Mouse (Mus musculus) intestine, postnatal 0 days (tissue): Measurements from ENCODE around the gene Slc43a3. TPM values are rescaled to one million over a fixed set of nuclear protein-coding genes. Genes with fewer than 3 reads are reported as not detected.
A peak's percentile ranks its signal among the peaks of the same experiment; 100 is the strongest.

Source experiments
- ATAC-seq: fragments of 200-750 bp; cut with Nextera tagmentation; 2 replicates; pipeline ENCODE4 v1.8.0; 2017; ENCODE audit warnings: mild to moderate bottlenecking, moderate TSS enrichment, moderate library complexity
- H3K27ac ChIP-seq: fragments of 300-500 bp; sonication (generic); 2 replicates; pipeline ENCODE4 v1.5.1; 2014; ENCODE audit warnings: mild to moderate bottlenecking, low read depth, low read length, moderate library complexity
- H3K27me3 ChIP-seq: fragments of 300-500 bp; sonication (generic); replicated peaks from 2 replicates; pipeline ENCODE4 v1.6.1; 2014; ENCODE audit warnings: low read length, mixed read lengths; ENCODE audit not compliant: control insufficient read depth, insufficient read depth
- H3K36me3 ChIP-seq: fragments of 300-500 bp; sonication (generic); 2 replicates; pipeline ENCODE4 v1.6.1; 2014; ENCODE audit warnings: mild to moderate bottlenecking, moderate library complexity; ENCODE audit not compliant: control insufficient read depth, insufficient read depth
- H3K4me1 ChIP-seq: fragments of 300-500 bp; sonication (generic); replicated peaks from 2 replicates; pipeline ENCODE4 v1.6.1; 2014; ENCODE audit warnings: antibody characterized with exemption, low read length, mixed read lengths; ENCODE audit not compliant: control insufficient read depth, insufficient read depth
- H3K4me2 ChIP-seq: fragments of 300-500 bp; sonication (generic); replicated peaks from 2 replicates; pipeline ENCODE4 v1.6.1; 2014; ENCODE audit warnings: low read depth, mild to moderate bottlenecking, moderate library complexity
- H3K4me3 ChIP-seq: fragments of 300-500 bp; sonication (generic); 2 replicates; pipeline ENCODE4 v1.5.1; 2014; ENCODE audit warnings: low read depth, low read length
- H3K9ac ChIP-seq: fragments of 300-500 bp; sonication (generic); 2 replicates; pipeline ENCODE4 v1.6.1; 2014; ENCODE audit warnings: mild to moderate bottlenecking, low read depth, low read length
- H3K9me3 ChIP-seq: fragments of 300-500 bp; sonication (generic); 2 replicates; pipeline ENCODE4 v1.6.1; 2016; ENCODE audit warnings: mixed run types; ENCODE audit not compliant: control insufficient read depth
- CTCF ChIP-seq: sonication (generic); IDR thresholded peaks from 2 replicates; pipeline ENCODE4 v1.5.1; 2016; ENCODE audit warnings: low read depth, mild to moderate bottlenecking, control low read depth, antibody characterized with exemption, moderate library complexity
- WGBS: fragments of 180-500 bp; shearing (Covaris S2); extraction: QIAGEN DNeasy Blood & Tissue Kit; methylation state at CpG from one replicate; pipeline ENCODE4 v1.1.7; 2014; 5-methylcytosine and 5-hydroxymethylcytosine counted together
- polyA plus RNA-seq: library from polyadenylated mRNA; unstranded; fragments of >200 nt; fragmentation: Nextera tagmentation; extraction: Ambion mirVana; gene quantifications from 2 replicates; pipeline ENCODE4 v1.2.1, GENCODE M21; 2015

Gene Slc43a3
- polyA plus RNA-seq, 1 experiment from 2014 or later: 42.5 TPM

DNA sequence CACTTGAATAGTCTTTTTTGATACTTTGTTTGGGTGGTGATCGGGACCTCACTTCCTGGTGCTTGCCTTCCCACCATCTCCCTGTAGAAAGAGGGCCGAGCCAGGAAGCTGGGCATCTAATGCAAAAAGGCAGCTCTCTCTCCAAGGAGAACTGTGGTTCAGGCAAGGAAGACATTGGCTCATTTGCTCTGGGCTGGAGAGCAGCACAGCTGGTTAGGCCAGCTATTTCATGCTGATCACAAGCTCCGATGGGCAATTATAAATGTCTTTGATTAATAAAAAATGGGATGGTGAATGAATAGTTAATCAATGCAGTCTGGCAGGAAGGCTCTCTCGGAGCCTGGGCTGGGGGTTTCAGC is 1.8 kb upstream of the Slc43a3 start:
- ATAC-seq: no peak
- H3K27me3 ChIP-seq: no peaks in the 10 kb centered on the region
- H3K4me1 ChIP-seq: 0 out of 2 replicates have a peak, but pooled peaks cover 5% of the 10 kb centered on the region
- H3K27ac ChIP-seq: no peak overlapping the region
- no peaks in the 10 kb centered on the region for H3K9me3 ChIP-seq
- H3K4me2 ChIP-seq: no peak overlapping the region
- TF ChIP-seq CTCF: no peak
- WGBS: 70% methylated on average over 4 of the region's 4 CpGs
- no peak overlapping the region for H3K9ac ChIP-seq
- no peak overlapping the region for H3K4me3 ChIP-seq
- H3K36me3 ChIP-seq: no peaks in the 10 kb centered on the region

DNA sequence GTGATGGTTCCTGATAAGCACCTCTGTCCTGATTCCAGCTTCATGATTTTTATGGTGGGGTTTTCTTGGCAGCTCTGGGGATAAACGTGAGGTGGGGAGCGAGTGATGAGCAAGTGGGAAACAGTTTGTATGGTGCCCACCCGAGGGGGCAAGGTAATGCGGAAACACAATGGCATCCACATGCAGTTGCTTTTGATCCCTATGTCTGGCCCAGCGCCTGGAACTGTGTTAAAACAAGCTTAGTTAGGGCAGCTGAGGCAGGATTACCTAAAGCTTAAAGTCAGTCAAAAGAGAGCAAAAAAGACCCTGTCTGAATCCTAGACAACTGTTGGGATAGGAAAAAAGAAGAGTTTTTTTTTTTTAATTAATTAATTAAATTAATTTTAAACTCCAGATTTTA is 1.3 kb upstream of the Slc43a3 start:
- Histone ChIP-seq H3K9me3 (no peaks in the 10 kb centered on the region), H3K36me3 (no peaks in the 10 kb centered on the region), H3K9ac (no peak overlapping the region), H3K4me2 (no peak overlapping the region), H3K27me3 (no peaks in the 10 kb centered on the region), H3K4me3 (no peak overlapping the region), H3K4me1 (0 out of 2 replicates have a peak, but pooled peaks cover 5% of the 10 kb centered on the region), H3K27ac (no peak overlapping the region)
- WGBS: 91% methylated on average over 5 of the region's 5 CpGs
- ATAC-seq: no peak
- no peak for TF ChIP-seq CTCF

DNA sequence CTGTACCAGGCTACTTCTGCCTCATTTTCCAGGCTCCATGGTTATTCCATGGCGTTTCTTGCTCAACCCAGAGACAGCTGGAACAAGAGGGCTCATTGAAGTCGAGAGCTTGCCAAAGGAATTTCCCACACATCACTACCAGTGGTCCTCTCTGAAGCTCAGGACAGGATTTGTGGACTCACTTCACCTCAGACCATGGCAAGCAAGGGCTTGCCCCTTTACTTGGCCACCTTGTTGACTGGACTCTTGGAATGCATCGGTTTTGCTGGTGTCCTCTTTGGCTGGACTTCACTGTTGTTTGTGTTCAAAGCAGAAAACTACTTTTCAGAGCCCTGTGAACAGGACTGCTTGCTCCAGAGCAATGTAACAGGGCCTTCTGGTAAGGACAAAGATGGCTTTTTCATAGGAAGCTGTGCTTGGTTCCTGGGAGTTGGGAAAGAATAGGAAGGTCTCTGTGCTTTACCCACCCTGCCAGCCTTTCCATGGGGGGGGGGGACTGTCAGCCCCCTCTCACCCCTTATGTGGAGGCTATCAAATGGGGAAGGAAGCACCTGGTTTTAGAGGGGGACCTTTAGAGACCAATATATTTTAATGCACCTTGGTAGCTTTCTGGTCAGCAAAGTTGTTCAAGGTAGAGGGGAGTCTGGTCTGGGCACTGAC is 1.2 kb downstream of the Slc43a3 start:
- Histone ChIP-seq H3K36me3 (no peaks in the 10 kb centered on the region), H3K4me2 (peak overlapping the region; percentile 65), H3K9ac (peak overlapping the region; percentile 65), H3K27ac (peak overlapping the region; percentile 76), H3K9me3 (no peaks in the 10 kb centered on the region), H3K27me3 (no peaks in the 10 kb centered on the region), H3K4me3 (peak overlapping the region; percentile 43), H3K4me1 (0 out of 2 replicates have a peak, but pooled peaks cover 5% of the 10 kb centered on the region)
- ATAC-seq: no peak
- TF ChIP-seq CTCF: no peak
- WGBS: 43% methylated on average over 3 of the region's 3 CpGs

DNA sequence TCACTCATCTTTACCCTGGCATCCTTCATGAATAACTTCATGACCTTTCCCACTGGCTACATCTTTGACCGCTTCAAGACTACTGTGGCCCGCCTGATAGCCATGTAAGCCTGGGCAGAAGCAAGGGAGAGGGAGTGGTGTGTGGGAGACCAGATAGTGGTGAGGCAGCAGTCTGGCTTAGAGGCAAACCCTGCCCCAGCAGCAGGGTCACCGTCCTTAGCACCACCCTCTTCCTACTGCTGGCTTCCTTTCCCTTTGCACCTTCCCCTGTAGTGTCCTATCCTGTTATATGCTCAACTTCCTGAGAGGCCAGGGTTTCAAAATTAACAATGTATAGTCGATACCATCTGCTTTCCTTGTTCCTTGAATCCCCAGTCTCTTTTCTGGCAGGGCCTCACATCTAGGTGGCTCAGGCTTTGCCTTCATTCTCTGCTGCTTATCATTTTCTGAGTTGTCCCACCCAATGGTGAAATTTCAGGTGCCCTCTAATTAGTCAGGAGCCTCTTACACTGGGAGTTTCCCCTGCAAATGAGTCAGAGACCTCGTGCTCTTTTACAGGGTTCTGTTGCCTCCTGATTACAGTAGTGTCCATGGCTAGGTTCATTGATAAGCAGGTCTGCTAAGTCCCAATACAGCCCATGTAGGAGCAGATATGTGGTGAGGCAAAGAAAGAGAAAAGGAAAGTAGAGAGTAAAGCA is 2.0 kb downstream of the Slc43a3 start:
- WGBS: 26% methylated on average over 5 of the region's 5 CpGs
- Histone ChIP-seq H3K4me3 (peak overlapping the region; percentile 43), H3K4me2 (peak overlapping the region; percentile 65), H3K36me3 (peaks cover 4% of the 10 kb centered on the region; the same call in 1 of the 2 replicates), H3K9me3 (no peaks in the 10 kb centered on the region), H3K27me3 (no peaks in the 10 kb centered on the region), H3K9ac (peak overlapping the region; percentile 65; the same call in 1 of the 2 replicates), H3K27ac (peak overlapping the region; percentile 76), H3K4me1 (0 out of 2 replicates have a peak, but pooled peaks cover 5% of the 10 kb centered on the region)
- ATAC-seq: peak; percentile 88
- no peak for TF ChIP-seq CTCF

DNA sequence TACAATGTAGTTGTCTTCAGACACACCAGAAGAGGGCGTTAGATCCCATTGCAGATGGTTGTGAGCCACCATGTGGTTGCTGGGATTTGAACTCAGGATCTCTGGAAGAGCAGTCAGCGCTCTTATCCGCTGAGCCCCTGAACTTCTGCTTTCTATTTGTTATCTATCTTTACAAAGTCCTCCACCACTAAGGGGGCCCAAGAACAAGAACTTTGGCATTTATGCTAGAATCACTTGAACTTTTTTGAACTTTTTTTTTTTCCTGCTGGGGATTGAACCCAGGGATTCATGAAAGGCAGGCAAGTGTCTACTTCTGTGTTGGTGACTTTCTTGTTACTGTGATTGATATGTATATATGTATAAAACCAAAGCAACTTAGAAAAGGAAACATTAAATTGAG is 2.9 kb downstream of the Slc43a3 start:
- peaks cover 6% of the 10 kb centered on the region; the same call in 1 of the 2 replicates for H3K36me3 ChIP-seq
- no peak overlapping the region for H3K4me3 ChIP-seq
- no peaks in the 10 kb centered on the region for H3K27me3 ChIP-seq
- no peak overlapping the region for H3K4me2 ChIP-seq
- 76% methylated on average over 3 of the region's 3 CpGs for WGBS
- ATAC-seq: no peak
- 0 out of 2 replicates have a peak, but pooled peaks cover 5% of the 10 kb centered on the region for H3K4me1 ChIP-seq
- no peak overlapping the region for H3K9ac ChIP-seq
- 0 out of 2 replicates have a peak, but pooled peaks have one; percentile 8 for TF ChIP-seq CTCF
- peak overlapping the region; percentile 76 for H3K27ac ChIP-seq
- no peaks in the 10 kb centered on the region for H3K9me3 ChIP-seq

DNA sequence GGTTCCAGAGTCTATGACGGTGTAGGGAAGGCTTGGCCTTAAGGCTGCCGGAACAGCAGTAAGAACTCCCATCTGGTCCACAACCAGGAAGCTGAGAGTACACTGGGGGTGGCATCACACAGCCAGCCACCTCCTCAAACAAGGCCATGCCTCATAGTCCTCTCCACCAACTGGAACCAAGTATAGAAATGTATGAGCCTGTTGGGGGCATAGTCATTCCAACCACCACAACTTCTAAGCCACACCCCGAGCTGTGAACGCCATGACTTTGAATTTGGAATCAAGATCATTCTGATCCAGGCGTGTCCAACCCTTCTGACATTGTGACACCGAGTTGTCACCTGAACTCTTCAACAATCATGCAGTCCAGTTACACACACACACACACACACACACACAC is 3.3 kb downstream of the Slc43a3 start:
- H3K27me3 ChIP-seq: no peaks in the 10 kb centered on the region
- no peak for TF ChIP-seq CTCF
- H3K9ac ChIP-seq: no peak overlapping the region
- peak; percentile 25 for ATAC-seq
- no peak overlapping the region for H3K4me2 ChIP-seq
- peak overlapping the region; percentile 57 for H3K27ac ChIP-seq
- 0 out of 2 replicates have a peak, but pooled peaks cover 5% of the 10 kb centered on the region for H3K4me1 ChIP-seq
- peaks cover 10% of the 10 kb centered on the region; the same call in 1 of the 2 replicates for H3K36me3 ChIP-seq
- H3K4me3 ChIP-seq: no peak overlapping the region
- H3K9me3 ChIP-seq: no peaks in the 10 kb centered on the region
- 69% methylated on average over 6 of the region's 6 CpGs for WGBS
